Comparison of ENCODE assay signal across 9 mouse cellular contexts in genomic region chr1:37448361-37449095, GRCm38 (mm10). TPM values are rescaled to one million over a fixed set of nuclear protein-coding genes. Genes with fewer than 3 reads are reported as not detected.
DNase-seq lines count a peak whose midpoint lies in the region; ATAC-seq and TF ChIP-seq lines count a peak whose summit lies in the region.
"Had no signal": no experiment of that assay in that cellular context is flagged by ENCODE, and none has a peak within 500 bp of the region (broad histone marks: within the 10 kb centered on the region; RNA-seq: fewer than 3 reads in every experiment).

No protein-coding gene starts in this region.

- H3K4me3 ChIP-seq in forebrain, postnatal 0 days (ENCODE audit: low read depth, low read length) = no peak overlapping the region
- H3K4me3 ChIP-seq in forebrain, embryonic 16.5 days (replicated peaks; ENCODE audit: low read length) = no peak overlapping the region
- H3K4me3 ChIP-seq: neural tube, embryonic 13.5 days had no signal

- WGBS in forebrain, postnatal 0 days = 79% methylated on average over 10 of the region's 10 CpGs
- WGBS in forebrain, embryonic 16.5 days = 80% methylated on average over 10 of the region's 10 CpGs

- no peaks in the 10 kb centered on the region for H3K9me3 ChIP-seq in forebrain, postnatal 0 days (ENCODE audit: low read length)
- H3K9me3 ChIP-seq in forebrain, embryonic 16.5 days (ENCODE audit: control insufficient read depth, low read length) = no peaks in the 10 kb centered on the region
- H3K9me3 ChIP-seq: neural tube, embryonic 13.5 days had no signal

- H3K27ac ChIP-seq in forebrain, postnatal 0 days (ENCODE audit: low read depth, low read length) = no peak overlapping the region
- no peak overlapping the region for H3K27ac ChIP-seq in forebrain, embryonic 16.5 days (ENCODE audit: low read length)
- H3K27ac ChIP-seq: neural tube, embryonic 13.5 days had no signal

- peak; percentile 64 for TF ChIP-seq CTCF in forebrain, postnatal 0 days (IDR thresholded peaks at IDR 0.05; ENCODE audit: low read depth)

- ATAC-seq in forebrain, postnatal 0 days = no peak
- no peak for ATAC-seq in forebrain, embryonic 16.5 days
- ATAC-seq in megakaryocyte progenitor cell, adult 5-6 weeks (replicated peaks; ENCODE audit: poor library complexity) = 0 out of 2 replicates have a peak, but pooled peaks have one; percentile 37

- H3K9ac ChIP-seq in forebrain, postnatal 0 days = no peak overlapping the region
- H3K9ac ChIP-seq in forebrain, embryonic 16.5 days (replicated peaks; ENCODE audit: low read depth, low read length) = no peak overlapping the region
- H3K9ac ChIP-seq: neural tube, embryonic 13.5 days had no signal

- H3K4me1 ChIP-seq in forebrain, postnatal 0 days (ENCODE audit: insufficient read depth) = no peaks in the 10 kb centered on the region
- H3K4me1 ChIP-seq in forebrain, embryonic 16.5 days (replicated peaks; ENCODE audit: control insufficient read depth, insufficient read depth, low read length) = no peaks in the 10 kb centered on the region
- H3K4me1 ChIP-seq: neural tube, embryonic 13.5 days had no signal

- no peak overlapping the region for H3K4me2 ChIP-seq in forebrain, postnatal 0 days (ENCODE audit: low read depth)
- H3K4me2 ChIP-seq in forebrain, embryonic 16.5 days (ENCODE audit: low read length) = no peak overlapping the region
- H3K4me2 ChIP-seq: neural tube, embryonic 13.5 days had no signal

- no peaks in the 10 kb centered on the region for H3K27me3 ChIP-seq in forebrain, postnatal 0 days (ENCODE audit: insufficient read depth, low read length)
- H3K27me3 ChIP-seq in forebrain, embryonic 16.5 days (replicated peaks; ENCODE audit: control insufficient read depth, insufficient read depth, low read length) = no peaks in the 10 kb centered on the region
- H3K27me3 ChIP-seq: neural tube, embryonic 13.5 days had no signal

- peaks cover 22% of the 10 kb centered on the region for H3K36me3 ChIP-seq in forebrain, postnatal 0 days (ENCODE audit: insufficient read depth)
- H3K36me3 ChIP-seq in forebrain, embryonic 16.5 days (ENCODE audit: control insufficient read depth, insufficient read depth) = no peaks in the 10 kb centered on the region; the same call in 1 of the 2 replicates

- DNase-seq in forebrain, postnatal 0 days = peak; percentile 52
- peak; percentile 11 for DNase-seq in ovary, postnatal 10 days (ENCODE audit: low spot score)
- no peak for DNase-seq in ovary, adult 18-20 months (ENCODE audit: low spot score)
- peak; percentile 41 for DNase-seq in c-Kit-negative CD71-positive TER-119-positive erythroid progenitor cells, embryonic 14.5 days (ENCODE audit: low read depth, low spot score)
- DNase-seq in heart, postnatal 4 days = peak; percentile 76
- DNase-seq in thymus, postnatal 4 days = peak; percentile 92

RNA-seq across cellular contexts. Expression of gene Unc50, which starts 18.6 kb away (rescaled TPM):
- 78.3 and 88.8 TPM in 2 replicates for total RNA-seq in forebrain, postnatal 0 days (2014; rRNA removed)
- 125 and 139 TPM in 2 replicates for polyA plus RNA-seq in forebrain, postnatal 0 days (2015; fragmentation: Nextera tagmentation; extraction: Ambion mirVana)
- 121 and 136 TPM in 2 replicates for polyA plus RNA-seq in forebrain, embryonic 16.5 days (2015; fragmentation: Nextera tagmentation; extraction: Ambion mirVana)
- 10 to 100 TPM; 32.2 to 39.3 TPM for total RNA-seq in heart, postnatal 4 days (2021)
- total RNA-seq in megakaryocyte progenitor cell, adult 5-6 weeks (2015) = 79.2 and 90.5 TPM in 2 replicates
- total RNA-seq in megakaryocyte progenitor cell, adult 5-6 weeks (2017) = 51.2 and 55.2 TPM in 2 replicates

RNA-seq across cellular contexts. Expression of gene Coa5, which starts 18.6 kb away (rescaled TPM):
- total RNA-seq in forebrain, postnatal 0 days (2014; rRNA removed) = 36.2 and 45.3 TPM in 2 replicates
- 28.5 and 37.1 TPM in 2 replicates for polyA plus RNA-seq in forebrain, postnatal 0 days (2015; fragmentation: Nextera tagmentation; extraction: Ambion mirVana)
- polyA plus RNA-seq in forebrain, embryonic 16.5 days (2015; fragmentation: Nextera tagmentation; extraction: Ambion mirVana) = 60.6 and 64.1 TPM in 2 replicates
- 10 to 100 TPM; 84.1 to 85.6 TPM for total RNA-seq in heart, postnatal 4 days (2021)
- 84.4 and 88.5 TPM in 2 replicates for total RNA-seq in megakaryocyte progenitor cell, adult 5-6 weeks (2015)
- 61.6 and 68.1 TPM in 2 replicates for total RNA-seq in megakaryocyte progenitor cell, adult 5-6 weeks (2017)
